Mouse (Mus musculus): ENCODE measurements around the gene Klf1. TPM values are rescaled to one million over a fixed set of nuclear protein-coding genes. Genes with fewer than 3 reads are reported as not detected.

Klf1 gene
- total RNA-seq, 2 experiments from 2014 or later: not detected

Small RNA genes lying within 50 kb of the gene (microRNA-seq; reads per million reads assigned to microRNA genes)
- gene Gm24197 (ENCODE audit: borderline number of aligned reads in 2 of 2) (0 reads per million in 2 experiments), gene Mir7069 (ENCODE audit: borderline number of aligned reads in 2 of 2) (1.4 to 2.0 reads per million in 2 experiments)

Other genes with a start within 250 kb of the Klf1 start
- 10 to 100 TPM; 12.6 to 16.5 TPM for gene Ier2, start 239.1 kb upstream of the Klf1 start, total RNA-seq (2021)
- 10 to 100 TPM; 36.1 to 39.2 TPM for gene Trmt1, start 215.6 kb upstream of the Klf1 start, total RNA-seq (2021)
- gene Nacc1, start 214.1 kb upstream of the Klf1 start, total RNA-seq (2021): 10 to 100 TPM; 27.3 to 30.1 TPM
- gene Lyl1, start 200.5 kb upstream of the Klf1 start, total RNA-seq (2021): 1 to 10 TPM; 5.4 to 5.7 TPM
- under 1 TPM in 1 of 2 experiments, not detected in 1; 0.44 TPM for gene G430095P16Rik, start 178.9 kb upstream of the Klf1 start, total RNA-seq (2021)
- 100 to 1,000 TPM; 279 to 296 TPM for gene Nfix, start 101.6 kb upstream of the Klf1 start, total RNA-seq (2021)
- gene Dand5, start 79.1 kb upstream of the Klf1 start, total RNA-seq (2021): 1 to 10 TPM; 9.3 to 9.9 TPM
- 10 to 100 TPM; 28.5 to 29.5 TPM for gene Gadd45gip1, start 70.4 kb upstream of the Klf1 start, total RNA-seq (2021)
- gene Rad23a, start 61.3 kb upstream of the Klf1 start, total RNA-seq (2021): 10 to 100 TPM; 84.0 to 87.4 TPM
- gene Calr, start 55.0 kb upstream of the Klf1 start, total RNA-seq (2021): 100 to 1,000 TPM; 337 to 380 TPM
- 10 to 100 TPM; 23.1 TPM for gene Farsa, start 44.9 kb upstream of the Klf1 start, total RNA-seq (2021)
- 1 to 10 TPM; 3.8 to 4.1 TPM for gene Syce2, start 29.8 kb upstream of the Klf1 start, total RNA-seq (2021)
- gene Gcdh, start 8.0 kb upstream of the Klf1 start, total RNA-seq (2021): 10 to 100 TPM; 71.3 to 77.2 TPM
- gene Dnase2a, start 6.6 kb downstream of the Klf1 start, total RNA-seq (2021): 10 to 100 TPM in 1 of 2 experiments, 1 to 10 TPM in 1; 7.3 to 11.7 TPM
- under 1 TPM; 0.11 to 0.14 TPM for gene Mast1, start 35.4 kb downstream of the Klf1 start, total RNA-seq (2021)
- not detected for gene Rtbdn, start 45.1 kb downstream of the Klf1 start, total RNA-seq (2021)
- 1 to 10 TPM in 1 of 2 experiments, not detected in 1; 1.0 TPM for gene Gm49661, start 67.5 kb downstream of the Klf1 start, total RNA-seq (2021)
- 100 to 1,000 TPM; 633 to 676 TPM for gene Prdx2, start 67.7 kb downstream of the Klf1 start, total RNA-seq (2021)
- gene Rnaseh2a, start 67.8 kb downstream of the Klf1 start, total RNA-seq (2021): 10 to 100 TPM; 48.6 to 56.7 TPM
- gene Junb, start 76.8 kb downstream of the Klf1 start, total RNA-seq (2021): 10 to 100 TPM; 14.9 to 26.9 TPM
- gene Hook2, start 88.7 kb downstream of the Klf1 start, total RNA-seq (2021): 1 to 10 TPM; 2.7 to 2.9 TPM
- gene Best2, start 112.6 kb downstream of the Klf1 start, total RNA-seq (2021): not detected
- 10 to 100 TPM; 66.2 to 69.8 TPM for gene Asna1, start 123.4 kb downstream of the Klf1 start, total RNA-seq (2021)
- 10 to 100 TPM; 80.7 to 84.2 TPM for gene Trir, start 124.9 kb downstream of the Klf1 start, total RNA-seq (2021)
- 10 to 100 TPM; 28.1 to 35.1 TPM for gene Tnpo2, start 135.0 kb downstream of the Klf1 start, total RNA-seq (2021)
- gene Fbxw9, start 158.1 kb downstream of the Klf1 start, total RNA-seq (2021): 1 to 10 TPM; 3.4 to 4.3 TPM
- gene Gm5741, start 166.1 kb downstream of the Klf1 start, total RNA-seq (2021): not detected
- 10 to 100 TPM; 27.0 to 27.4 TPM for gene Dhps, start 169.8 kb downstream of the Klf1 start, total RNA-seq (2021)
- 10 to 100 TPM; 37.4 to 42.2 TPM for gene Wdr83os, start 178.8 kb downstream of the Klf1 start, total RNA-seq (2021)
- gene Wdr83, start 179.4 kb downstream of the Klf1 start, total RNA-seq (2021): 10 to 100 TPM; 33.3 to 34.2 TPM
- gene Man2b1, start 181.3 kb downstream of the Klf1 start, total RNA-seq (2021): 10 to 100 TPM; 31.0 to 31.3 TPM
- gene Zfp791, start 221.2 kb downstream of the Klf1 start, total RNA-seq (2021): 1 to 10 TPM; 2.0 to 2.4 TPM
- gene Cks1brt, start 250.0 kb downstream of the Klf1 start, total RNA-seq (2021): not detected

All from heart, postnatal 36 days (tissue).